Mouse (Mus musculus) heart, adult 9 months (tissue): ENCODE measurements around the gene Dhrs7b.
"Not testable (repeated sequence)": the region's sequence is repeated elsewhere in the genome, so short reads cannot be mapped to it uniquely, and the experiment has no call there.

ENCODE experiments used
- DNase-seq, 2 experiments: peaks; one replicate each; pipeline ENCODE4 v3.0.0; 2022; ENCODE audit warnings: low spot score in 2 of 2

Gene Dhrs7b

DNA sequence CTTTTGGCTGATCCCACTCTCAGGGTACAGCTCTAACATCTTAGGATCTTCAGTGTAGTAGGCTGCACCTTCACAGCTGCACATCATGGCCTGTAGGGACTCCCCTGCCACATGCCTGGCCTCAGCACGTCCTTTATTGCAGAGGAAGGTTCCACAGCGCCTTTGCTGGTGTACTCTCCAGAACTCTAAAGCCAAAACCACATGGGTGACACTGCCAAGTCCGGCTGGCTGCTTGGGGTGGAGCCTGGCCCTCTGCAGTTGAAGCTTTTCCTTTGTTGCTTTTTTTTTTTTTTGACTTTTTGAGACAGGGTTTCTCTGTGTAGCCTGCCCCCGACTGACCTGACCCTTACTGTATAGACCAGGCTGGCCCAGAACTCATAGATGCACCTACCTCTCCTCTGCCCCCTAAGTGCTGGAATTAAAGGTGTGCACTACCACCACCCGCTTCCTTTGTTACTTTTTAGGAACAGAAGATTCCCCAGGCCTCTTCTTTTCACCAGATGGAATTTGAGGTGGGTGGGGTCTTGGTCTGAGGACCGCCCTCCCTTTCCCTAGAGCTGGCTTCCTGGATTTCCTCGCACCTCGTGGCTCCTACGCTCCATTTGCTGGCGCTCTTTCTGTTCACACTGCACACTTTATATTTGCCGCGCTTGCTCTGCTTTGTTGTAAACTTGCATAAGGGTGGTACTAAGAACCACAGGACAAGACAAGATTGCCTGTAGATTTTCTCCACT, 11.2 kb downstream of the Dhrs7b start:
- DNase-seq: no peak

DNA sequence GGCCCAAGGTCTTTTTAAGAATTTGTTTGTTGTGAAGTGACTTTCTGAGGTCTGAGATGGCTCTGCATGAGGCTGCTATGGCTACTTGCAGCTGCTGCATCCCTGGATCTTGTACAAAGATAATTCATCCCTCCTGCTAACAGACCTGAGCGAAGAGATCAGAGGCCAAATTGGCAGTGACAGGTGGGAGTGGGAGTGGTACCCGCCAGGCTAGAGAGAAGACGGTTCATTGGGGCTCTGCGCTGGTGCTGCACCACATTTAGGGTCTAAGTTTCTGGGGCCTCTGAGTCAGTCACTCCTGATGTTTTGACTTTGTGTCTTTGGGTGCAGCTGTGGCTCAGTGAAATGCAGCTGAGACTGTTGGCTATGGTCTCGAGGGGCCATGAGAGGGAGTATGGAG, 13.0 kb downstream of the Dhrs7b start:
- no peak for DNase-seq

DNA sequence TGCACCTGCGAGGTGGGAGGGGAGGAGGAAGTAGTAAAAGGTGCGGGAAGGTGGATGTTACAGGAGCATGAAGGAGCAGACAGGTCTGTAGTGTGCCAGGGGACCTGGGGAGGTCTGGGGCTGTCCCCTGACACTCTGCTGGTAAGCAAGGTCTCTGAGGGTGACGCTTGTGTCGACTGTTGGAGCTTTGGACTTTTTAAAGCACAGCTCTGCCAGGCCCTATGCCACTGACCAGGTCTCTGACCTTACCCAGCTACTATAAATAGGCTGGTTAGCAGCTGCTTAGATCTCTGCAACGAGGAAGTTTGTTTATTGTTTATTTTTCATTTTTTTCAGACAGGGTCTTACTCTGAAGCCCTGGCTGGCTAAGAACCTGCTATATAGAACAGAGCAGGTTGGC, 15.0 kb downstream of the Dhrs7b start:
- DNase-seq: no peak

DNA sequence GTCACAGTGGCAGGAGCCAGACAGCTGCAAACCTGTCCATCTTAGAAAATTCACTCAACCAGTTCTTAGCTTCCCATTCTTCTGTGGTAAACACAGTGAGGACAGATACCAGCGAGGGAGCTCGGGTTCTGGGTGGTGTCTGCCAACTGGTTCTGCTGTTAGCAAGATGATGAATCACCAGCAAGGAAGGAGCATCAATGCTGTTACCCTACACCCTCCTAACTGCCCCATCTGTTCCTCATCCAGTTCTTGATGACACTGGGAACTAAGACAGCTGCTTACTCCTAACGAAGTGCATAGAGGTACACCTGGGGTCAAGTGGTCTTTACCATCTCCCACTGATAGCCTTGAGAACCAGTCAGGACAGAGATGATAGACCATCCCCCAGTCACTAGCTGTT, 26.2 kb downstream of the Dhrs7b start:
- no peak for DNase-seq

DNA sequence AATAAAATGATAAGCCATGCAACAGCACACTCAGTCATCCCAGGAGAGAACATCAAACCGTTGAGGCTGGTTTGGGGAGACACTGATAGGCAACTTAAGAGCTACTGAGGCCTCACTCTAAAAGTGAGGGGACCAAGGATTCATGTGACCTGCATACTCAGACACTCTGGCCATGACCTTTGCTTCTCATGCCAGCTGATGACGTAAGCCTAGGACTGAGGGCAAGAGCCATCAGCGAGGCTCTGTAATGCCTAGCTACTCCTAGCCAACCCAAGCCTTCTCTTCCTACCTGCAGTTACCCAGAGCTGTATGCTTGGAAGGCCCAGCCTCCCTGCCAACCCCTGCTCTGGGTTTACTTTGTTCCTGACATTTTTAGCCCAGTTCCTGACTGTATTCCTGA, 31.6 kb downstream of the Dhrs7b start:
- no peak for DNase-seq

DNA sequence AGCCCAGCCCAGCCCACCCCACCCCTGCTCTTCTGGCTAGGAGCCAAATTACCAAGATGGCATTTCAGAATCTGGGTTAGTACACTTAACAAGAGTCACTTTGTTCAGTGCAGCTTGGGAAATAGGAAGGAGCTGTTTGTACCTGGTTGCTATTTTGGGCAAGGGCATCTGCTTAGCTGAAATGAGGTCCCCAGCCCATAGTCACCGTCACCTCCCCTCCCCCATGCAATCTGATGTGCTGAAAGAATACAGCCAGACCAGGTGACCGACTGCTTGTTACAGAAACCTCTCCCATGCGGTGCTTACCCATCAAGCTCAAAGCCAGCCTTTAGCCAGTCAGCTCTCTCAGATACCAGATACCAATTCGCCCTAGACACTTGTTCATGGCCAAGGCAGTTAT, 32.8 kb downstream of the Dhrs7b start:
- DNase-seq: peak; percentile 40 to 43

DNA sequence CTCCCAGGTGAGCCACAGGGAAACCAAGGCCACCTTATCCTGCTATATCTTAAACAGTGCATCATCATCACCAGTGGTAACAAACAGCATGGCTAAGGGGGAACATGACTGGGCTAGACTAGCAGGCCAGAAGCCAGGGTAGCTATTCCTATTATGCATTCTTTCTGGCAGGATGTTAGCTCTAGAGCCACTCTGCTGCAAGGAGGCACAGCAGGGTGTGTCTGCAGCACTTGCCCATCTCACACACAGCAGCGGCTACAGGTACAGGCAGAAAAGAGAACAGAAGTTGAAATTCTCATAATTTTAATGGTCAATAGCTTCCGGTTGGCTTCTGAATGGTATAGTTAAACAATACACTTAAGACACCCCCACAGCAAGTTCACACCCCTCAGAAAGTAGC, 33.7 kb downstream of the Dhrs7b start:
- no peak for DNase-seq

DNA sequence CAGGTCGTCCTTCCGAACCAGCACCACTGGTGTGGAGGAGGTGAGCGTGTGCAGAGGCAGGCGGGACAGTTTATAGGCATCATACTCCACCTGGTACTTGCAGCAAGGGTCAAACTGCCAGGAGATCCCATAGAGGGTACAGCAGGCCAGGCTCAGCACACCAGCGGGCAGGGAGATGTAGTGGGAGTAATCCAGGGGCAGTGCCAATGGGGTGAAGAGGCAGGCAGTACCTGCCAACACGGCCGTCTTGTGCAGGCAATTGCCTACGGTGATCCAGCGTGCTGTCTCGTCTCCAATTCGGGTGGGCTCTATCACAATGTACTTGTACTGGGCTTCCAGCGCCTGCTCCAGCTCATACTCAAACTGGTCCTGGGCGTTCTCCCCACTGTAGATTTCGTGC, 34.5 kb downstream of the Dhrs7b start:
- peak; percentile 61 to 66 for DNase-seq

DNA sequence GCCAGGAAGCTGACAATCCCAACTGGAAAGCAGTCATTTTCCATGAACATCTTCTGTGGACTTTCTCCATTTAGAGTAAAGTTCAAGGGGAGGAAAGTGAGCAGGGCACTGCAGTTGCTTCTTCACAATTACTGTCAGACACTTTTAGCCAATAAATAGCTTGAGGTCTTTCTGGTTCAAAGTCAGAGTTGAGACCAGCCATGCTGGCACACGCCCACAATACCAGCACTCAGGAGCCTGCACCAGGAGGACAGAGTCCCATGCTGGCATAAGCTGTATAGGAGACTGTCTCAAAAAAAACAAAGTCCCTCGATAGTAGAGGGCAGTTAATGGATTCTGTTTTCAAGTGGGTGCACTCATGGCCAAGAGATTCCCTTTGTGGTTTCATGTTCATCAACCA, 35.6 kb downstream of the Dhrs7b start:
- no peak for DNase-seq

DNA sequence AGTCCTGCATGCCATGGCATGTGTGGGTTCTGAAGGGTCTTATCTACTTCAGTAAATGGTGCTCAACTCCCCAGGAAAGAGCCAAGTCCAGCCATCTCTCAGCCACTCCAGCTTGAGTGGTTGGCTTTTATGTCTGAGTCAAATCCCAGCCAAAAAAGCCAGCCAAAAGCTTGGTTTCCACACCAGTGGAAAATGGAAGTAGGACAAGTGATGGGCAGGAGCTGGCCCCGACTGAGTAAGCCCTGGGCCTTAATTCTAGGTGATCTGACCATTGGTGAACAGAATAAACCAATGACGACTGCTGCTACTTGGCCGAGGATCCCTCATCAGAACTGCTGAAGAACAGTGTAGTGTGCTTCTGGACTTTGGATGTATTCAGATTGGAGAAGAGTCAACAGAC, 37.0 kb downstream of the Dhrs7b start:
- no peak for DNase-seq

DNA sequence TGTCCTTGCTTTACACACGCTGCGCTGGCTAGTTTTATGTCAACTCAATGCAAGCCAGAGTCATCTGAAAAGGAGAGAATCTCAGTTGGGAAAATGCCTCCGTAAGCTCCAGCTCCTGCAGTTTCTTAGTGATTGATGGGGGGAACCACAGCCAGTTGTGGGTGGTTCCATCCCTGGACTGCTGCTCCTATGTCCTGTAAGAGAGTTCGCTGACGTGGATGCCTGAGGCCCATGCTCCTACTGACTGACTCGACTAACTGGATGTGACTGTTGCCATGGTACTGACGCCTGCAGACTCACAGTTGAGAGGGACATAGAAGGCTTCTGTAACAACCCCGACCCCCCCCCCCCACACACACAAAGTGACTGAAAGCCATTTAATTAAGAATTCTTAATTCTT, 37.5 kb downstream of the Dhrs7b start:
- DNase-seq: no peak

DNA sequence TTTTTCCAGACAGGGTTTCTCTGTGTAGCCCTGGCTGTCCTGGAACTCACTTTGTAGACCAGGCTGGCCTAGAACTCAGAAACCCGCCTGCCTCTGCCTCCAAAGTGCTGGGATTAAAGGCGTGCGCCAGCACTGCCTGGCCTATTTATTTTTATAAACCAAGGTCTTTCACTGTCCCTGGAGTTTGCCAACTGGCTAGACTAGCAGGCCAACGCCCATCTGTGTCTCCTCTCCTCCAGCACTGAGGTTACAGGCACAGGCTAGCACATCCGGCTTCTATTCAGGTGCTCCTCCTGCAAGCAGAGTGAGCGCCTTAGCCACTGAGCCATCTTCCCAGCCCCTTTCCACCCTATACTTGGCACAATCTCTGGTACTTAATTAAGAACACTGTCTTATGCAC, 39.0 kb downstream of the Dhrs7b start:
- DNase-seq: not testable (repeated sequence)

DNA sequence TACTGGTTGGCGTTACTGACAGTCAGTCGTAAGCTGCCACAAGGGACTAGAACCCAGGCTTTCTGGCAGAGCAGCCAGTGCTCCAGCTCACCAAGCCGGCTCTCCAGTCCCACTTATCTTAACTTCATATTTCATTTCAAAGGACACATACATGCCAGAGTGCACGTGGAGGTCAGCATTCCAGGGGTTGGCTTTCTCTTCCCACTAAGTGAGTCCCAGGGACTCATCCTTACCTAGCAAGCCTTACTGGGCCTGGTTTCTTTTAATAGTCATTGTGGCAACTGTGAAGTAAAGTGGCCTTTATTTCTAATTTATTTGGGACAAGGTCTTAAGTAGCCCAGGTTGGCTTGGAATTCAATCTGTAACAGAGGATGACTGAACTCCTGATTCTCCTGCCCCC, 41.0 kb downstream of the Dhrs7b start:
- DNase-seq: no peak

DNA sequence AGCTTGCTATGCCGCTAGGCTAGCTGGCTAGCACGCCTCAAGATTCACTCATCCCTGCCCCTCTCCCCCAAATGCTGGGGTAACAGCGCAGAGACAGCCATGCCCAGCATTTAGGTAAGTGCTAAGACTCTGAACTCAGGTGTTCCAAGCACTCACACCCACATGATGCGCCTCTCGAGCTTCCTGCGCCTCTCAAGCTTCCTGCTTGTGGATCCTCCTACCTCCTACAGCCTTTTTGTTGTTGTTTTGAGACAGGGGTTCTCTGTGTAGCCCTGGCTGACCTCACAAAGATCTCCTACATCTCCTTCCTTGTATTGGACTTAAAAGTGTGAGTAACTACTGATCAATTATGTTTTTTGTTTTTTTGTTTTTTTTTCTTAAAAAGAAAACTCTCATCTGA, 42.7 kb downstream of the Dhrs7b start:
- DNase-seq: no peak

DNA sequence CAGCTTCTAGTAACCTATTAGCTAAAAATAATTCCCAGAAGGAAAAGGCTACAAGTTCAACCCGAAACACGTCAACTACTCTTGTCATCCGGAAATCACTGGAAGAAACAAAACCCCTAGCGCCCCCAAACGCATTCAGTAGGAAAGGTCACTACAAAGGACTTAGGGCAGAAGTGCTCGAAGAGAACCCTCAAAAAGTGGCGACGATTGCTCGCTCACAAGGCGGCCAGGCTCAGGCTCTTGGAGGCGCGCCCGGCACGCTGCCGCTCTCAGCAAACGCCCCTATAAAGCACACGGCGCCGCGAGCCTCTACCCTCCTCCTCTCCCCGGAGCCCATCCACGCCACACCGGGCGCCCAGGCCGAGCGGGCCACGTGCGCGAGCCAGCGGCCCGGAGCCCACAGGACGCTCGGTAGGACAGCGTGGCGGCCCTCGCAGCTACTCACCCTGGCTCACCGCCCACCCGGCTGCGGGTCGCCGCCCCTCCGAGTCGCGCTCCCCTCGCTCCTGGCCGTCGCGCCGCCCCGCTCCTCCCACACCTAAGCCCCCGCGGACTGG, 47.7 kb downstream of the Dhrs7b start:
- DNase-seq: peak in 1 of 2 experiments; percentile 66

DNA sequence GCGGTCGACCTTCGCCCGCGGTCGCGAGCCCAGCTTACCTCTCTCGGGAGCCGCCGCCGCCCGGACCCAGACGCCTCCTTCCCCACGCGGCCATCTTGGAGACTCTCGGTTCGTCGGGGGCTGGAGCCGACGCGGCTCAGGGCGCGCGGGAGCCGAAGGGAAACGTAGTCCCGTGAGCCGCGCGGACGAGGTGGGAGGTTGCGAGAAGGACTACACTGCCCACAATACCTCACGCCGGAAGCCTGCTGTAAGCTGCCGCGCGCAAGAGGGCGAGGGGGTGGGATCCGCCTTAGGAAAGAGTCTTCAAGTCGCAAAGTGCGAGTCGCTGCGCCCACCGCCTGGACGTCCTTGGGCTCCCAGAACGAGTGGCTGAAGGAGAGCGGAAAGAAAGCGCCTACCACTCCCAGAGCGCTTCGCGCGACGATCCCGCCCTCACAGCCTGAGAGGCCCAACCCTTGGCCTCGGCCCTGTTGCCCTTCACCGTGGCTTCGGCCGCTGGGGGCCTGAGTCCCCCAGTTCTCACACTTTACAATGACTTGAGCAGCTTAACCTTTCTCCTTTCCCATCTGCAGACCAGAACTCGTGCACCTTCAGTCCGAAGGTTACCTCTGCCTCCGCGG, 48.4 kb downstream of the Dhrs7b start, which contains the start of gene Tmem11:
TSS of gene Tmem11 (minus strand) at position 598 of the 620 bp plus-strand sequence.
- peak; percentile 96 for DNase-seq

DNA sequence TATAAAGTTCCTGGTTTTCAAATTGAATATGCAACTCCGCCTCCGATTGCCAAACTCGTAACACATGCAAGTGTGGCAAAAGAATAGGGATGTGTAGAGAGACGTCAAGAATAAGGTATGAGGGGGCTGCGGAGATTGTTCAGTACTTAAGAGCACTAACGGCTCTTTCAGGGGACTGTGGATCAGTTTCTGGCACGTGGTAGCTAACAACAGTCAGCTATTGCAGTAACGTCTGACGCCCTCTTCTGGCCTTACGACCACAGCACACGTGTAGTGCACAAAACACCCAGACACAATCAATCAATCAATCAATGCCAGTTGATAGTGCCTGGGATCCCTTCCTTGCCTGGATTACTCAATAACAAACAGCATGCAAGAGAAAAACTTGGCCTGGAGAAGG, 49.0 kb downstream of the Dhrs7b start:
- peak; percentile 25 to 48 for DNase-seq

DNA sequence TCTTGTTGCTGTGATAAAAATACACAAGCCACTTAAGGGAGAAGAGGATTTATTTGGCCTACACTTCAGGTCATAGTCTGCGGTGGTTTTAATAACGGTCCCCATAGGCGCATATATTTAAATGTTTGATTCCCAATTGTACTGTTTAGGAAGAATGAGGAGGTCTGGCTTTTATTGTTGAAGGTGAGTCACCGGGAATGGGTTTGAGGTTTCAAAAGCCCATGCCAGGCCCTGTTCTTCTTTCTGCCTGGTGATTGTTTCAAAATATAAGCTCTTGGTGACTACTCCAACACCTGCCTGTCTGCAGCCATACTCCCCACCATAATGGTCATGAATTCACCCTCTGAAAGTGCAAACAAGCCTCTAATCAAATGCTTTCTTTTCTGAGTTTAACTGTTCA, 50.1 kb downstream of the Dhrs7b start:
- DNase-seq: no peak

DNA sequence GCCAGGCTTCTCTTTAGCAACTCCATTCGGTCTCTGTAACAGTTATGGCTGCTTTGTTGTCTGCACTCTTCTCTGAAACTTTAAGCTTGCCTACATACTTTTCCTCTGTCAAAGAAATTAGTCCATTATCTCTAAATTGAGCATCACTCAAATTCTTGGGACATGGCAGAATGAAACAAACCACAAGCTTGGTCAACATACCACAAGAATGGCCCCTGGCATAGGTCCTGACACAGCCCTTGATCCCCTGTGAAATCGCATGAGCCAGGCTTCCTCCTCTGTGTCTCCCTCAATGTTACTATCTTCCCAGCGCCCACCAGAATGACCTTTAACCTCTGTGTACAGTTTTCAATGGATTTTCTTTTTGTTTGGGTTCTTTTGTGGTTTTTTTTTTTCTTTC, 52.0 kb downstream of the Dhrs7b start:
- DNase-seq: no peak

DNA sequence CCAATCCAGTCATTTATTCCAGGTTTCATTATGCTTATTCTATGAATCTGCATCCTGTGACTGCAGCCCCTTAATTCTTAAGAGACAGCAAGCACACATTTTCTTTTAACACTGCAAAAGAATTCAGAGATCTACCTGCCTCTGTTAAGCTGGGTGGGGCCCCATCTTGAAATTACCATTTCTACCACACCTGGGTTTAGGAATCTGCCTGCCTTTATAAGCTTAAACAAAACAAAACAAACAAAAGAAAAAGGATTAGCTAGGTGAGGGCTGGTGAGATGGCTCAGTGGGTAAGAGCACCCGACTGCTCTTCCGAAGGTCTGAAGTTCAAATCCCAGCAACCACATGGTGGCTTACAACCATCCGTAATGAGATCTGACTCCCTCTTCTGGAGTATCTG, 56.6 kb downstream of the Dhrs7b start:
- not testable (repeated sequence) for DNase-seq

DNA sequence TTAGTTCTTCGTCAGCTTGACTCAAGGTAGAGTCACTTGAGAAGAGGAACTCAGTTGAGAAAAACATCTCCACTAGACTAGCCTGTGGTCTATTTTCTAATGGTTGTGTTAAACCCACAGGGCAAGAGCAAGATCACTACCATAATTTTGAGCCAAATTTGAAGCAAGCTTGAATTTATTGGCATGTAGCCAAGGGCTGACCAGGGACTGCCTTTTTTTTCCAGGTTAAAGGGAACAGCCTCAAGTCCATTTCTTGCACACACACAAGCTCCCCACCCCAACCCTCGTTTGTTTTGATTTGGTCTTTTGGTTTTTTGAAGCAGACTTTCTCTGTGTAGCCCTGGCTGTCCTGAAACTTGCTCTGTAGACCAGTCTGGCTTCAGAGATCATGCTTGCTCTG, 59.4 kb downstream of the Dhrs7b start:
- DNase-seq: no peak

DNA sequence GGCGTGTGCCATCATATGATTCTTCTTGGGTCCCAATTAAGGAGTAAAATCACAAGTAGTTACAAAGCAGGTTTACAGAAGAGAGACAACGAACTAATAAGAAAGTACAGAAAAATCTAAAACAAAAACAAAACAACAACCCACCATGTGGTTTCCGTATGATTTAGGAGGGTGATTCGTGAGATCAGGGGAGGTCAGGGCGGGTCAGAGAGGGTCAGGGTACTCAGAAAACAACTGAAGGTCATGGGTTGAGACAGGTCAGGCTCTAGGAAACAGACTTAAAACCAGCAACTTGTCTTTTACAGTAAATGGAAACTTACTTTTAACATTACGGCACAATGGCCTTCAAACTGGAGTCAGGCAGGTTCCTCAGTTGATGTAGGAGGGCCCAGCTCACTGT, 59.9 kb downstream of the Dhrs7b start:
- no peak for DNase-seq

DNA sequence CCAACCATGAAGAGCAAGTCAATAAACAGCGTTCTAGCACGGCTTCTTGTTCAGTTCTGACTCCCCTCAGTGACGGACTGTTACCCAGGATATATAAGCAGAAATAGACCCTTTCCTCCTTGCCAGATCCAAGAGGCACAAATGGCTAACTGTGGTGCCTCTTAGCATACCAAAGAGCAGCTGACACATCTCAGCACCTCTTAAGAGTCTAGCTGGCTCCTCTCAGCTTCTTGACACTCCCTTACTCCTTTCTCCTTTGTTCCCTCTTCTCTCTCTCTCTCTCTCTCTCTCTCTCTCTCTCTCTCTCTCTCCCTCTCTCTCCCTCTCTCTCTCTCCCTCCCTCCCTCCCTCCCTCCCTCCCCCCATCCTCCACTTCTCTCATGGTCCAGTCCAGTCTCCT, 60.3 kb downstream of the Dhrs7b start:
- DNase-seq: no peak
